Mouse (Mus musculus): ENCODE data around the gene Dpm3. TPM values are rescaled to one million over a fixed set of nuclear protein-coding genes. Genes with fewer than 3 reads are reported as not detected.

Gene Dpm3
- total and polyA plus RNA-seq, 3 experiments, result 237 to 271 TPM; not detected in 1

DNA sequence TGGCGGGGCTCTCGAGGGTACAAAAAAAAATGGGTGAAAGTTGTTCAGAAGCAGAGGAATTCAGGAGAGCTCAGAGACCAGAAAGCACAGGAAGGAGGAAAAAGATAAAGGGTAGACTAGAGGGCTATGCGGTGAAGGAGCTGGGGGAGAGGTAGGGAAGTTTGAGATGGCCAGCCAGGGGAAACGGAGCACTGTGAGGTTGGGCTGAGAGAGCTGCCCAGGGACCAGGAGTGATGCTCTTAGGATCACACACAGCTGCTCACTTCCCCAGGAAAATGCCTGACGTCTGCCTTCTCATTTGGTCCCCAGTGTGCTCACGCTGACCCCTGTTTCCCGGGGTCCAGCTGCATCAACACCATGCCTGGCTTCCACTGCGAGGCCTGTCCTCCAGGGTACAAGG is 39.6 kb upstream of the Dpm3 start:
- Histone ChIP-seq H3K27ac (ENCODE audit: control insufficient read depth, low read depth, low read length) (no peak overlapping the region), H3K36me3 (ENCODE audit: control insufficient read depth in 1 of 2, insufficient read depth in 2 of 2, low read length in 2 of 2) (peaks cover 0 to 5% of the 10 kb centered on the region in 2 experiments; a peak in 1 of 4 replicates), H3K9me3 (replicated peaks; ENCODE audit: insufficient read depth, low read length) (no peaks in the 10 kb centered on the region), H3K79me2 (ENCODE audit: control insufficient read depth, insufficient read depth, low read length, poor library complexity) (no peaks in the 10 kb centered on the region), H3K9ac (ENCODE audit: control insufficient read depth, low read depth, low read length, poor library complexity, severe bottlenecking) (no peak overlapping the region), H3K4me3 (ENCODE audit: control insufficient read depth in 1 of 2, insufficient read depth in 1 of 2, low read depth in 2 of 2, low read length in 2 of 2) (no peak overlapping the region), H3K27me3 (ENCODE audit: control insufficient read depth in 1 of 2, insufficient read depth in 2 of 2, low read length in 2 of 2) (no peaks in the 10 kb centered on the region), H3K4me1 (ENCODE audit: control insufficient read depth in 1 of 2, insufficient read depth in 2 of 2, low read length in 2 of 2) (peaks cover 2 to 8% of the 10 kb centered on the region in 2 experiments; a peak in 2 of 4 replicates)
- DNase-seq (ENCODE audit: low read depth, low spot score), result no peak
- TF ChIP-seq MAX (IDR thresholded peaks at IDR 0.05; ENCODE audit: low read length) (no peak), ETS1 (IDR thresholded peaks at IDR 0.05; ENCODE audit: low read depth, low read length) (no peak), ZKSCAN1 (IDR thresholded peaks at IDR 0.05; ENCODE audit: low read depth, low read length) (no peak), POLR2A (IDR thresholded peaks at IDR 0.05; ENCODE audit: control insufficient read depth in 1 of 2, insufficient read depth in 1 of 2, low read depth in 1 of 2, low read length in 2 of 2, poor library complexity in 1 of 2) (no peak), CHD2 (IDR thresholded peaks at IDR 0.05; ENCODE audit: low read length) (no peak), TBP (IDR thresholded peaks at IDR 0.05; ENCODE audit: low read depth, low read length) (no peak)

DNA sequence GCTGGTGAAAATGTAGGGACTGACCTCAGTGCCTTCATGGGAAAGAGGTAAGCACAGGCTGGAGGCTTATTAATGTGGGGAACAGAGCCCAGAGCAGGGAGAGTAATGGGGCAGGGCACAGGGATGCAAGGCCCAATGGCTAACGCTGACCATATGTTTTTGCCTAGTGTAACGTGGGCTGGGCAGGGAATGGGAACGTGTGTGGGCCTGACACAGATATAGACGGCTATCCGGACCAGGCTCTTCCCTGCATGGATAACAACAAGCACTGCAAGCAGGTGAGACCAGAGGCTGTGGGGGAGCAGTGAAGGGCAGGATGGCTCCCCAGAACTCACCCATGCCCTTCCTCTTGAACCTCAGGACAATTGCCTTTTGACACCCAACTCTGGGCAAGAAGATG is 38.0 kb upstream of the Dpm3 start:
- H3K27ac ChIP-seq (ENCODE audit: control insufficient read depth, low read depth, low read length), result no peak overlapping the region
- DNase-seq (ENCODE audit: low read depth, low spot score), result no peak
- no peaks in the 10 kb centered on the region for H3K79me2 ChIP-seq (ENCODE audit: control insufficient read depth, insufficient read depth, low read length, poor library complexity)
- H3K9me3 ChIP-seq (replicated peaks; ENCODE audit: insufficient read depth, low read length), result no peaks in the 10 kb centered on the region
- H3K27me3 ChIP-seq (ENCODE audit: control insufficient read depth in 1 of 2, insufficient read depth in 2 of 2, low read length in 2 of 2), result no peaks in the 10 kb centered on the region
- TF ChIP-seq UBTF (IDR thresholded peaks at IDR 0.05; ENCODE audit: borderline replicate concordance, insufficient read depth, low read depth, low read length) (no peak), NELFE (IDR thresholded peaks at IDR 0.05; ENCODE audit: low read depth, low read length) (no peak), CHD2 (IDR thresholded peaks at IDR 0.05; ENCODE audit: low read length) (no peak), ELF1 (IDR thresholded peaks at IDR 0.05; ENCODE audit: low read depth, low read length) (no peak), MEF2A (IDR thresholded peaks at IDR 0.05; ENCODE audit: extremely low read depth, insufficient replicate concordance, low read depth, low read length, poor library complexity, severe bottlenecking) (no peak), JUND (IDR thresholded peaks at IDR 0.05; ENCODE audit: low read depth, low read length) (no peak), CHD1 (IDR thresholded peaks at IDR 0.05; ENCODE audit: low read depth, low read length) (no peak)
- H3K9ac ChIP-seq (ENCODE audit: control insufficient read depth, low read depth, low read length, poor library complexity, severe bottlenecking), result no peak overlapping the region
- no peaks in the 10 kb centered on the region for H3K36me3 ChIP-seq (ENCODE audit: control insufficient read depth in 1 of 2, insufficient read depth in 2 of 2, low read length in 2 of 2)
- no peaks in the 10 kb centered on the region for H3K4me1 ChIP-seq (ENCODE audit: control insufficient read depth in 1 of 2, insufficient read depth in 2 of 2, low read length in 2 of 2)
- H3K4me3 ChIP-seq (ENCODE audit: control insufficient read depth in 1 of 2, insufficient read depth in 1 of 2, low read depth in 2 of 2, low read length in 2 of 2), result no peak overlapping the region

DNA sequence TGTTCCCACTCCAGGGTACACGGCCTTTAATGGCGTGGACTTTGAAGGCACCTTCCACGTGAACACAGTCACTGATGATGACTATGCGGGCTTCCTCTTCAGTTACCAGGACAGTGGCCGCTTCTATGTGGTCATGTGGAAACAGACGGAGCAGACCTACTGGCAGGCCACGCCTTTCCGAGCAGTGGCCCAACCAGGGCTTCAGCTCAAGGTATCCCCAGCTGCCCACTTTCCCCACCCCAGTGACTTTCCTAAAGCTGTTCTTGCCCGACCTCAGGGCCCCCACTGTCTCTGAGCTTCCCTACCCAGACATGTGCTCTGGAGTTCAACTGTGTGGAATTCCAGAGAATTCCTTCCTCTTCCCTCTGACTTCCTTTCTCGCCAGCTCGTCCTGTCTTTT is 34.4 kb upstream of the Dpm3 start:
- Histone ChIP-seq H3K36me3 (ENCODE audit: control insufficient read depth in 1 of 2, insufficient read depth in 2 of 2, low read length in 2 of 2) (peaks cover 0 to 2% of the 10 kb centered on the region in 2 experiments; a peak in 1 of 4 replicates), H3K9me3 (replicated peaks; ENCODE audit: insufficient read depth, low read length) (no peaks in the 10 kb centered on the region), H3K4me3 (ENCODE audit: control insufficient read depth in 1 of 2, insufficient read depth in 1 of 2, low read depth in 2 of 2, low read length in 2 of 2) (no peak overlapping the region), H3K79me2 (ENCODE audit: control insufficient read depth, insufficient read depth, low read length, poor library complexity) (no peaks in the 10 kb centered on the region), H3K27me3 (ENCODE audit: control insufficient read depth in 1 of 2, insufficient read depth in 2 of 2, low read length in 2 of 2) (no peaks in the 10 kb centered on the region), H3K9ac (ENCODE audit: control insufficient read depth, low read depth, low read length, poor library complexity, severe bottlenecking) (no peak overlapping the region), H3K4me1 (ENCODE audit: control insufficient read depth in 1 of 2, insufficient read depth in 2 of 2, low read length in 2 of 2) (peaks cover 2 to 8% of the 10 kb centered on the region in 2 experiments; a peak in 3 of 4 replicates), H3K27ac (ENCODE audit: control insufficient read depth, low read depth, low read length) (no peak overlapping the region)
- no peak for DNase-seq (ENCODE audit: low read depth, low spot score)
- TF ChIP-seq ZKSCAN1 (IDR thresholded peaks at IDR 0.05; ENCODE audit: low read depth, low read length), result no peak
- no peak for TF ChIP-seq EP300 (IDR thresholded peaks at IDR 0.05; ENCODE audit: low read depth in 1 of 2, low read length in 2 of 2)
- TF ChIP-seq ZMIZ1 (IDR thresholded peaks at IDR 0.05; ENCODE audit: low read depth, low read length), result no peak
- TF ChIP-seq ZNF384 (IDR thresholded peaks at IDR 0.05; ENCODE audit: low read depth, low read length), result no peak
- TF ChIP-seq MEF2A (IDR thresholded peaks at IDR 0.05; ENCODE audit: extremely low read depth, insufficient replicate concordance, low read depth, low read length, poor library complexity, severe bottlenecking), result no peak
- no peak for TF ChIP-seq MYB (IDR thresholded peaks at IDR 0.05; ENCODE audit: low read depth, low read length)
- no peak for TF ChIP-seq MAFK (IDR thresholded peaks at IDR 0.05; ENCODE audit: borderline replicate concordance, low read depth, low read length)
- TF ChIP-seq TBP (IDR thresholded peaks at IDR 0.05; ENCODE audit: low read depth, low read length), result no peak
- no peak for TF ChIP-seq E2F4 (IDR thresholded peaks at IDR 0.05; ENCODE audit: borderline replicate concordance, low read depth, low read length)
- TF ChIP-seq MAX (IDR thresholded peaks at IDR 0.05; ENCODE audit: low read length), result no peak

All from MEL (cell line).